Mouse (Mus musculus) heart, adult 2 months (tissue): Measurements from ENCODE around the gene Galnt11.

Source experiments
- CTCF ChIP-seq: fragments of 200-600 bp; IDR thresholded peaks from 2 replicates; pipeline ENCODE4 v1.8.1; 2022; ENCODE audit warnings: antibody characterized with exemption, mild to moderate bottlenecking, moderate library complexity
- POLR2A ChIP-seq: fragments of 200-500 bp; IDR thresholded peaks from 2 replicates; pipeline ENCODE4 v1.6.1; 2011; ENCODE audit warnings: mild to moderate bottlenecking, low read depth, low read length, control low read depth; ENCODE audit not compliant: insufficient read depth

- TF ChIP-seq CTCF (no peak), POLR2A (no peak)
Measured at GRCm38 (mm10) chr5:25256686-25257085, 35.0 kb downstream of the Galnt11 start.
